Mouse (Mus musculus): ENCODE results near the gene Unc13c.

DNA sequence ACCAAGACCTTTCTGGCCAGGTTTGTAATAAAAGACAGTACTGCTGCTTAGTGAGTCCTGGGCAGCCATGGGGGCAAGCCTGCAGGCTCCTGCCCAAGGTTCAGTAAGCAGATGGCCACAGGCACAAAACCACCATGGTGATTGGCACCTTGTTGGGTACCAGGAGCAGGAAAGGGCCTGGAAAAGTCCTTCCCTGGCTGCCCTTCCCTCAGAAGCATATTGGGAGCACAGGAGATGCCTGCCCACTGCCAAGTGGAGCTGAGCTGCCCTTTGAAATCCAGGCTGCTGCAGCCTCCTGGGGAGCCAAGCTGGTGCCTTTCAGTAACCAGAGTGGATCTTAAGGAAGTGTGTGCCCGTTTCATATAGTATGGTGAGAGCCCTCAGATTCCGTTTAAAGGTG is 41.5 kb downstream of the Unc13c start:
- TF ChIP-seq CTCF (IDR thresholded peaks at IDR 0.05; ENCODE audit: low read depth) (no peak), EP300 (IDR thresholded peaks at IDR 0.05; ENCODE audit: low read depth) (no peak)
